Mouse (Mus musculus) effector memory CD4-positive, alpha-beta T cell, adult 7 months (primary cell): ENCODE data around the gene Rps6kb2. TPM values are rescaled to one million over a fixed set of nuclear protein-coding genes. Genes with fewer than 3 reads are reported as not detected.

Experiments
- polyA plus RNA-seq: library from polyadenylated mRNA; unstranded; fragments of 100-300 nt; shearing (Covaris generic); gene quantifications from one replicate; pipeline ENCODE4 v1.2.1, GENCODE M21; 2017

Gene Rps6kb2
- polyA plus RNA-seq, result 57.9 TPM

DNA sequence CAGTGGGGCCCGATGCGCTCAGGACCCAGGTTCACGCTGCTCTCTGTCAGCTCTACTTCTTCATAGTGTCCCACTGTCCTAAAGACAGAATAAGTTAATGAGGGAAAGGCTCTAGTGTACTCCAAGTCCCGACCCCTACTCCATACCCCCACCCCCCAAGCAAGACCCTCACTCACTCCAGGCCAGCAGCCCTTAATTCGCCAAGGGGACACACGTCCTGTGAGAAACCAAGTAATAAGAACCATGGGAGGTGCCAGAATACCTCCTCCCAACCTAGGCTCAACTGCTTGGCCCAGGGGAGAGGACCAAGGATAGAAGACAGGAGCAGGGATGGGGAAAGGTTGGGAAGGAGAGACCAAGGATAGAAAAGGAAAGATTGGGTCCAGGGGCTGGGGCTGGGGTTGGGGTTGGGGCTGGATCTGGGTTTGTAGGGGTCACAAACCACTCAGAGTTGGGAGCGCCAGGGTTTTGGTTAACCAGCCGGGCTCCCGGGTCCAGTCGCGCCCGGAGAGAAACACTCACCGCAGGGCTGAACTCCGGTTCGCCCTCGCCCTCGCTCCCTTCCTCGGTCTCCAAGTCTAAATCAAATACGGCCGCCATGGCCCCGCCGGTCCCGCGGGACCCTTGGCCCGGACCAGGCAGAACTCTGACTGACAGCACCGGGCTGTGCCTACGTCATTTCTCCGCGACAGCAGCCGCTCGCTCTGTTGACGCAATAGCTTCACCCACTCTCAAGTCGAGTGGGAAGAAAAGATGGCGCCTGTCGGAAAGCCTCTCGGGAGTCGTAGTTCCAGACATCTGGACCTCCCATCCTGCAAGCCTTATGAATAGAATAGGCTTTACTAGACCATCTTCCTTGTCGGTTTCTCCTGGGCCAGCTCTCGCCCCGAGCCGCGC lies at the start of gene Rps6kb2:
TSS of gene Rps6kb2 (minus strand) at position 709 of the 897 bp plus-strand sequence.

DNA sequence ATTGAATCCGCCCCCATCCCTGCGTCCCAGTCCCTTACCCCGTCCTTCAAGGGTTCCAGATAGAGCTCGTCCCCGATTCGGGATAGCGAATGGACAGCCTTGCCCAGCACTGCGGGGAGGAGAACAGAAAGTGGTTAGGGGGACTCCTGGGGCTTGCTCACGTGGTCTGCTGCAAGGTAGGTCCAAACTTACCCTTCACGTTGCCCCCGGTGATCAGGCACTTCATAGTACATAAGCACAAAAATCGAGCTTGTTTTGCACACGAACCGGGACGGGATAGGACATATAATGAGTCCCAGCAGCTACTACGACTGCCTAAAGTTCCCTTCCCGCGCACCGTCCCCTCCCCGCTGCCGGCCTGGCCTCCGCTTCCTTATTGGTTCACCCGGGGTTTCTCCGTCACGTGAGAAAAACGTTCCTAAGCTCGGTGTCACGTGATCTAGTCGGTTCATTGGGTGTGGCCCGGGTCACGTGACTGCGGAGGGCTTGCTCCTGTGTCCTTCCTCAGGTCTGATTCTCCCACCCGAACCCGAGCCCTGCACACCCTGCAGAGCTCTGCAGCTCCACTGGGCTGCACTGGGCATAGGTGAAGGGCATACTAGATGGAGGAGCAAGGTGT lies 38.2 kb upstream of the Rps6kb2 start, which contains the start of gene Rad9a:
TSS of gene Rad9a (minus strand) at position 372 of the 619 bp plus-strand sequence.

DNA sequence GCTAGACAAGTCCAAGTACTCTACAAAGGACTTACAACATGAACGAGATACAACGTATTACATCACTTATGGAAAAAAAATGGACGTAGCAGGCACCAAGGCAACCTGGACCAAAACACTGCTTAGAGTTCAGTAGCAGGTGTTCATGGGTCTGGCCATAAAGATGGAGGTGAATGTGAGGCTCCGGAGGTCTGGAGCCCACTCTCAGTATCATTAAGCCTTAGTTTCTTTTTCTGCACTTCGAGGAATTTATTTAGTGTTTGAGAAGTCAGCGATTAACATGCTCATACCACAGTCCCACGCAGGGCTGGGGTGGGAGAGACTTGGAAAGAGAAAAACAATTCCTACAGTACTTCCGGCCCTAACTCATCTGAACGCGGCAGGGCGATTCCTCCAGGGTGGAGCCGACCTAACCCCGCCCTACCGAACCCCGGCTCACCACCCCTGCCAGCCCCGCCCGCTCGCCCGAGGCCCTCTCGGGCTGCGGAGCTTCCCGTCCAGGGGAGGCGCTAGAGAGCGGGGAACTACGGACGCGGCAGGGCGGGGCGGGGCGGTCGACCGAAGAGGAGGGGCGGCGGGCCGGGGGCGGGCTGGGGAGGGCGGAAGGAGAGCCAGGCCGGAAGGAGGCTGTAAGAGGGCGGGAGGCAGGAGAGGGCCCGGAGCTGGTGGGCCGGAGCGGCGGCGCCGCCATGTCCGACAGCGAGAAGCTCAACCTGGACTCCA lies 28.5 kb upstream of the Rps6kb2 start, which contains the start of gene Ppp1ca:
TSS of gene Ppp1ca (plus strand) at position 538 of the 723 bp plus-strand sequence.

DNA sequence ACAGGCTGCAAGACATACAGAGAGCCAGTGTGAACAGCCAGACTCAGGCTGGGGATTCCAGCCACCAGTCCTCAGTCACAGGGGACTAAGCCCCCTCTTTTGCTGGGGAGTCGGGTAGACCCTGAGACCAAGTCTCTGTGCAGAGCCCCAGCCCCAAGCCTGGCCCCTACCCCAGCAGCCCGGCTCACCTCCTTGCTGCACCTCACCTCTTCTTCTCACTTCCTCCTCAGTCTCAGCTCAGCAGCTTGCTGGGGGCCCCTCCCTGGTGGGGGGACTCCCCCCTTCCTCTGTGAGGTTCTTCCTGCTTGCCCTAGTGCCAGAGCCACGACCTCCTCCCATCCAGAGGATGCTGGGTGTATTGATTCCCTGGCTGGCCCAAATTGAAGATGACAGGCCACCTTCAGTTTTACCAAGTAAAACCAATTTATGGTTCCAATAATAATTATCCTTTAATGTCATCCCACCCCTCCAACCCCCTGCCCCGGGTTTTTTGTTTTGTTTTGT lies 27.7 kb upstream of the Rps6kb2 start, which contains the start of gene Tbc1d10c:
TSS of gene Tbc1d10c (minus strand) at position 454 of the 504 bp plus-strand sequence.

DNA sequence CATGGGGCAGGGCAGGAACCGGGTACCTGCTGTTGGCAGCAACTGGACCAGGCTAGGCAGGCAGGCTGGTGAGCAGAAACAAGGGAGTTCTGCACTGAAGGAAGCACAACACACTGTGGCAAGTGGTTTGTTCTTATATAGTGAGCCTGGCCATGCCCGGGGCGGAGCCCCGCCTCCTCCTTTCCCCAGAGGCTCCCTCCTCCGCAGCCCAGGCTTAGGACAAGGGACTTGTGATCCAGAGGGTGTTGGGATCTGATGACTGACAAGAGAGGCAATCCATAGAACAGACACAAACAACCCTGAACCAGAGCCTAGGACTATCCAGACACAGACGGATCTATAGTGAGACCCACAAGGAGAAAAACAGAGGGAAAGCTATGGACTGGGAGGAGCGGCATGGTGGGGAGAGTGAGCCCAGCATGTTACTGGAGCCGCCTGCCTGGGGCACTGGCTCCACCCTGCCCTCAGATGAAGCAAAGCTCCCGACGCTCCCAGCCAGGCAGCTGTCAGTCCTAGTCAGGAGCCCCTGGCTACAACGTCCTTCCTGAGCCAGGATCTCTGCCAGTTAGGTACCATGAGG lies 12.3 kb upstream of the Rps6kb2 start, which contains the start of gene Carns1:
TSS of gene Carns1 (minus strand) at position 112 of the 580 bp plus-strand sequence.

DNA sequence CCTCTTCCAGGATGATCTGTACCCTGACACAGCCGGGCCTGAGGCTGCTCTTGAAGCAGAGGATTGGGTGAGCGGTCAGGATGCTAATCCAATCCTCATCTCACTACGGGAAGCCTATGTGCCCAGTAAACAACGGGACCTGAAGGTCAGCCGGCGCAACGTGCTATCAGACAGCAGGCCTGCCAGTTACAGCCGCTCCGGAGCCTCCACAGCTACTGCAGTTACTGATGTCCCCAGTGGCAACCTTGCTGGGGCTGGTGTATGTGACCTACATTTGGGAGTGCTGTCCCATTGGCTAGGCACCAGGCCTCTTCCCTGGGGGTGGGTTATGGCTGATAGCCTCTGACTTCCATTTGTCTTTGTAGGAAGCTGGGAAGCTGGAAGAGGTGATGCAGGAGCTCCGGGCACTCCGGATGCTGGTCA lies 9.9 kb downstream of the Rps6kb2 start, which contains the start of gene Ptprcap:
TSS of gene Ptprcap (plus strand) at position 373 of the 423 bp plus-strand sequence.

DNA sequence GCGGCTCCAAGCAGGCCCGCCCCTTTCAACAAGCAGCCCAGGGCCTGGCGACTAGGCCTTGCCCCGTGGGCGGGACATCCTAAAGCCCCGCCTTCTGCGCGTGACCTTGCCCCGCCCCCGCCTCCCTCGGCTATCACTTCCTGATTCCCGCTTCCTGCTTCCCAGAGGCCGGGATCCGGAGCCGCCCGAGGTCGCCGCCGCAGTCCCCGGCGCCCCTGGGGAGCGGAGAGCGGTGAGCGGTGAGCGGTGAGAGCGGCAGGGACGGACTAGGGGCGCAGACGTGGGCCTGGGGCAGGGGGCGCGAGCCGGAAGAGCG lies 14.7 kb downstream of the Rps6kb2 start, which contains the start of gene Coro1b:
TSS of gene Coro1b (plus strand) at position 129 of the 316 bp plus-strand sequence.

DNA sequence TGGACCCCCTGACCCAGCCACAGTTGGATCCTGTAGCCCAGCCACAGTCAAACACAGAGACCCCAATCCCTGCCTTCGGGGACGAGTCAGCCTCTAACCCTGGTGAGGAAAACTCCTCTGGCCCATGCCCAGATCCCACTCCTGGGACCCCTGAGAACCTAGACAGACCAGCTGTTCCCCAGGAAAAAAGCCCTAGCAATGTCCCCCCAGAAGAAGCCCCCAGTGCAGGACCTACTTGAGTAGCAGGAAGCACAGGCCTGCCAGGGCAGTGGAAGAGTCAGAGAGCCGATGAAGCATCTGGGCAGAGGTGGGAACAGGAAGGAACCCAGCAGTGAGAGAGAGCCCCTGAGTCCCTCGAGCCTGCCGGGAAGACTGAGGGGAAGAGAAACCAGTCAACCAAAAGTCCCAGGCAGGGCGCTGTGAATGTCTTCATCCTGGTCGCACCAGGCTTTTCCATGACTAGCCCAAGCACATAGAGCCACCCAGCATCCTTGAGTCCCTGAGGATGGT lies 19.3 kb downstream of the Rps6kb2 start, which contains the start of gene Cabp4:
TSS of gene Cabp4 (minus strand) at position 275 of the 510 bp plus-strand sequence.

DNA sequence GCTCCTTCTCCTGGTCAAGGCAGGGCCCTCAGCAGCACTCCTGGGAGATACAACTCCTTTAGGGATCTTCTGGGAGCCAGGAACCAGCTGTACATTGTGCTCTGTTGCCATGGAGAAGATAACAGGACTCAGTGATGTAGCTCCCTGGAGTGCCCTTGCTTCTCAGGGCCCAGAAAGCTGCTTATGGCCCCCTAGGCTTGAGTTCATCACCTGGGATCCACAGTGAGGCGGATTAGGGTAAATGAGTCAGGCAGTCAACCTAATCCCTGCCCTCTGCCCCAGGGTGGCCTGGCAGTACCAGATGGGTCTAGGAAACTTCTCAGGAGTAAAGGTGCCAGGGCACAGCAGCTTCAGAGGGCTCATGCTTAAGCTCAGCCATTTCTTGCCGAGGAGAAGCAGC lies 23.7 kb downstream of the Rps6kb2 start, which contains the start of gene Gpr152:
TSS of gene Gpr152 (plus strand) at position 342 of the 400 bp plus-strand sequence.

DNA sequence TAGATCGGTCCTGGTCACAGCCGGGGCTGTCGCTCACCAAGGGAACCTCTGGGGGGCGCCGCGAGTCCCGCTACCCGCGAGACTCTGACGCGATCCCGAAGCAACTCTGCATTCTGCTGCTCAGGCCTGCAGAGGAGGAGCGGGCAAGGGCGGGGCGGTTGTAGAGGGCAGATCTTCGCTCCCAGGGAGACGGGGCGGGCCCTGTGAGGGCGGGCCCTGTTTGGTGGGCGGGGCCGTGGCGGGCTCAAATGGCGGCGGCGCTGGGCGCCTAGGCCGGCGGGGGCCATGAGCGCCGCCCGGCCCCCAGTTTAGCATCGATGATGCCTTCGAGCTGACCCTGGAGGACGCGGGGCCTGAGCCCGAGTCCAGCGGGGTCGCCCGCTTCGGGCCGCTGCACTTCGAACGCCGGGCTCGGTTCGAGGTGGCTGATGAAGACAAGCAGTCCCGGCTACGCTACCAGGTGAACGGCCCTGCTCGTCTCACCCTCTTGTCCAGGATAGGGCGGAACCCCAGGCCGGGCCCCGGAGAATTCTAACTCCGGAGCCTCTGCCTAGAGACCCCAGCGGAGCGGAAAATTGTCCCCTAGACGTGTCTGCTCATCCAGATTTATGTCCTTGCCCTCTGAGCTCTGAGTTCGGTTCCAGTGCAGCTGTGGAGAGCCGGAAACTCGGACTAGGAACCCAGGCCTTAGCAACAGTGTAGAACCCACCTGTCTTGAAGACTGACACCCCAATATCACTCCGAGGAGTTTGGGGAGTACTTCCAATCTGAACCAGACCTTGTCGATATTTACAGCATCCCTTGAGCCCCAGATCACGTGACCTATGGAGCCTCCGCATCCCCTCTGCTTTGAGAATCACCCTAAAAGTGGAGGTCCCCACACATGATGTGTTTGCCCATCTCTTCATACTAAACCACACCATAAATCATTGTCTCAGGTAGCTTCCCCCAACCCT lies 37.1 kb downstream of the Rps6kb2 start, which contains the start of gene Aip:
TSS of gene Aip (minus strand) at position 118 of the 956 bp plus-strand sequence.

Other genes with a start within 250 kb of the Rps6kb2 start
- gene Aldh3b1, start 233.5 kb downstream of the Rps6kb2 start, polyA plus RNA-seq, result 0.20 TPM
- gene Unc93b1, start 228.2 kb downstream of the Rps6kb2 start, polyA plus RNA-seq, result 37.0 TPM
- 0.29 TPM for gene Aldh3b3, start 204.7 kb downstream of the Rps6kb2 start, polyA plus RNA-seq
- not detected for gene Aldh3b2, start 191.0 kb downstream of the Rps6kb2 start, polyA plus RNA-seq
- not detected for gene Acy3, start 176.8 kb downstream of the Rps6kb2 start, polyA plus RNA-seq
- not detected for gene Tbx10, start 170.6 kb downstream of the Rps6kb2 start, polyA plus RNA-seq
- gene Nudt8, start 162.8 kb downstream of the Rps6kb2 start, polyA plus RNA-seq, result 12.7 TPM
- 0.85 TPM for gene Gm49405, start 162.7 kb downstream of the Rps6kb2 start, polyA plus RNA-seq
- gene Doc2g, start 160.0 kb downstream of the Rps6kb2 start, polyA plus RNA-seq, result 2.1 TPM
- 109 TPM for gene Ndufv1, start 150.5 kb downstream of the Rps6kb2 start, polyA plus RNA-seq
- gene Gstp1, start 125.4 kb downstream of the Rps6kb2 start, polyA plus RNA-seq, result 392 TPM
- gene Gstp2, start 117.3 kb downstream of the Rps6kb2 start, polyA plus RNA-seq, result not detected
- 42.6 TPM for gene Gstp3, start 103.8 kb downstream of the Rps6kb2 start, polyA plus RNA-seq
- gene Cabp2, start 81.8 kb downstream of the Rps6kb2 start, polyA plus RNA-seq, result not detected
- 550 TPM for gene Cdk2ap2, start 66.2 kb downstream of the Rps6kb2 start, polyA plus RNA-seq
- 224 TPM for gene Pitpnm1, start 63.4 kb downstream of the Rps6kb2 start, polyA plus RNA-seq
- 157 TPM for gene Aip, start 37.5 kb downstream of the Rps6kb2 start, polyA plus RNA-seq
- gene Gpr152, start 23.6 kb downstream of the Rps6kb2 start, polyA plus RNA-seq, result not detected
- not detected for gene Cabp4, start 19.3 kb downstream of the Rps6kb2 start, polyA plus RNA-seq
- gene Coro1b, start 14.7 kb downstream of the Rps6kb2 start, polyA plus RNA-seq, result 214 TPM
- gene Ptprcap, start 9.8 kb downstream of the Rps6kb2 start, polyA plus RNA-seq, result 375 TPM
- gene Carns1, start 12.1 kb upstream of the Rps6kb2 start, polyA plus RNA-seq, result 13.1 TPM
- 416 TPM for gene Tbc1d10c, start 27.9 kb upstream of the Rps6kb2 start, polyA plus RNA-seq
- gene Ppp1ca, start 28.7 kb upstream of the Rps6kb2 start, polyA plus RNA-seq, result 774 TPM
- 28.5 TPM for gene Rad9a, start 38.3 kb upstream of the Rps6kb2 start, polyA plus RNA-seq
- 40.7 TPM for gene Clcf1, start 50.9 kb upstream of the Rps6kb2 start, polyA plus RNA-seq
- gene AC109138.7, start 51.0 kb upstream of the Rps6kb2 start, polyA plus RNA-seq, result not detected
- 59.6 TPM for gene Pold4, start 68.5 kb upstream of the Rps6kb2 start, polyA plus RNA-seq
- gene Ssh3, start 105.8 kb upstream of the Rps6kb2 start, polyA plus RNA-seq, result 0.32 TPM
- 7.9 TPM for gene Ankrd13d, start 119.8 kb upstream of the Rps6kb2 start, polyA plus RNA-seq
- 205 TPM for gene Grk2, start 142.9 kb upstream of the Rps6kb2 start, polyA plus RNA-seq
- gene Kdm2a, start 234.9 kb upstream of the Rps6kb2 start, polyA plus RNA-seq, result 59.0 TPM